Mouse (Mus musculus) kidney, postnatal 0 days (tissue): ENCODE measurements around the gene Dlg3. TPM values are rescaled to one million over a fixed set of nuclear protein-coding genes. Genes with fewer than 3 reads are reported as not detected.
A peak's percentile ranks its signal among the peaks of the same experiment; 100 is the strongest.

ENCODE experiments used
- ATAC-seq: fragments of 200-750 bp; cut with Nextera tagmentation; replicated peaks from 2 replicates; pipeline ENCODE4 v1.8.0; 2017; ENCODE audit warnings: low read depth, moderate number of reproducible peaks, moderate TSS enrichment, moderate library complexity; ENCODE audit not compliant: low FRiP score
- DNase-seq: peaks from one replicate; pipeline ENCODE4 v3.0.0-alpha.2; 2016; ENCODE audit warnings: low spot score
- H3K27ac ChIP-seq: fragments of 300-500 bp; sonication (generic); 2 replicates; pipeline ENCODE4 v1.5.1; 2014; ENCODE audit warnings: mild to moderate bottlenecking
- H3K27me3 ChIP-seq: fragments of 300-500 bp; sonication (generic); 2 replicates; pipeline ENCODE4 v1.6.1; 2014; ENCODE audit warnings: low read length, mixed read lengths; ENCODE audit not compliant: insufficient read depth
- H3K36me3 ChIP-seq: fragments of 300-500 bp; sonication (generic); 2 replicates; pipeline ENCODE4 v1.6.1; 2014; ENCODE audit warnings: low read length, mixed read lengths; ENCODE audit not compliant: insufficient read depth
- H3K4me1 ChIP-seq: fragments of 300-500 bp; sonication (generic); replicated peaks from 2 replicates; pipeline ENCODE4 v1.6.1; 2014; ENCODE audit warnings: antibody characterized with exemption, low read length, mixed read lengths; ENCODE audit not compliant: insufficient read depth
- H3K4me2 ChIP-seq: fragments of 300-500 bp; sonication (generic); 2 replicates; pipeline ENCODE4 v1.6.1; 2014; ENCODE audit warnings: mild to moderate bottlenecking, low read length, moderate library complexity, mixed read lengths
- H3K4me3 ChIP-seq: fragments of 300-500 bp; sonication (generic); replicated peaks from 2 replicates; pipeline ENCODE4 v1.5.1; 2014; ENCODE audit warnings: low read depth, low read length
- H3K9ac ChIP-seq: fragments of 300-500 bp; sonication (generic); 2 replicates; pipeline ENCODE4 v1.6.1; 2014; ENCODE audit warnings: low read depth, low read length
- H3K9me3 ChIP-seq: fragments of 300-500 bp; sonication (generic); replicated peaks from 2 replicates; pipeline ENCODE4 v1.6.1; 2016; ENCODE audit warnings: low read length, inconsistent platforms, mixed read lengths
- CTCF ChIP-seq: IDR thresholded peaks from 2 replicates; pipeline ENCODE4 v1.5.1; 2016; ENCODE audit warnings: antibody characterized with exemption, low read depth, mild to moderate bottlenecking, moderate library complexity
- WGBS: fragments of 180-500 bp; shearing (Covaris S2); extraction: QIAGEN DNeasy Blood & Tissue Kit; methylation state at CpG from one replicate; pipeline ENCODE4 v1.1.7; 2014; 5-methylcytosine and 5-hydroxymethylcytosine counted together
- polyA plus RNA-seq: library from polyadenylated mRNA; unstranded; fragments of >200 nt; fragmentation: Nextera tagmentation; extraction: Ambion mirVana; gene quantifications from 2 replicates; pipeline ENCODE4 v1.2.1, GENCODE M21; 2015

Dlg3 gene
- polyA plus RNA-seq, 1 experiment from 2014 or later: 1.8 TPM

- Histone ChIP-seq H3K36me3 (no peaks in the 10 kb centered on the region), H3K27me3 (no peaks in the 10 kb centered on the region), H3K9me3 (no peaks in the 10 kb centered on the region), H3K4me1 (no peaks in the 10 kb centered on the region), H3K27ac (no peak overlapping the region), H3K4me2 (no peak overlapping the region), H3K9ac (no peak overlapping the region), H3K4me3 (no peak overlapping the region)
- ATAC-seq: no peak
- 73% methylated on average over 4 of the region's 4 CpGs for WGBS
- no peak for TF ChIP-seq CTCF
- no peak for DNase-seq
Measured at GRCm38 (mm10) chrX:100789322-100789721, 21.8 kb downstream of the Dlg3 start.

DNA sequence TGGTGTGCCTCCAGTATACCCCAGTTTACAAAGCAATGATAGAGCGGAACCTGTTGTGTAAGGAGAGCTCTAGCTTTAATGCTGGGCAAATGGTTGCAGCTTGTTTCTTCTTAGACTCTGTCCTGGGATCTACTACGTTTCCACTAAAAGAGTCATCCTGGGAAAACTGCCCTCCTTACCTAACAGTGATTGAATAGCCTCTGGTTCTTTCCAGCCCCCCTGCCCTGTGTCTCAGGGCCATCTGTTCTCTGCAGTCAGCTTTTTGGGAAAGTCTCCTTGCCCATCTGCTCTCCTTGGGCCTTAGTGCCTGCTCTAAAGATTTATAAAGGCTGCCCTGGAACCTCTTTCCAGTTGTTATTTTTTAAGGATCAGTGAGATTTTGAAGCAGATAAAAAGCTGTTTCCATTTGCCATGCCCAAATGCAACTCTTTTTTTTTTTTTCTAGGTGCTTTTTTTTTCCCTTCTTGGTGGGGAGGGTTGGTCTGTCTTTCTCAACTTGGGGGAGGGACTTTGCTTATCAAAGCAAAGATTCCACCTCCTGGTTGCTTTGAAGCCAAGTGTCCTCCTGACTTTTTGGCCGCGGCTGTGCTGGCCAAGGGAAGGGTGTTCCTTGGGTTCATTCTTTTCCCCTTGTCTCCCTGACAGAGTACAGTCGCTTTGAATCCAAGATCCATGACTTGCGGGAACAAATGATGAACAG is 28.7 kb downstream of the Dlg3 start:
- no peak for TF ChIP-seq CTCF
- no peak overlapping the region for H3K4me3 ChIP-seq
- no peaks in the 10 kb centered on the region for H3K4me1 ChIP-seq
- H3K4me2 ChIP-seq: no peak overlapping the region
- H3K9ac ChIP-seq: no peak overlapping the region
- H3K27me3 ChIP-seq: no peaks in the 10 kb centered on the region
- H3K36me3 ChIP-seq: no peaks in the 10 kb centered on the region
- no peak for ATAC-seq
- no peaks in the 10 kb centered on the region for H3K9me3 ChIP-seq
- no peak overlapping the region for H3K27ac ChIP-seq
- no peak for DNase-seq
- WGBS: 70% methylated on average over 6 of the region's 6 CpGs

DNA sequence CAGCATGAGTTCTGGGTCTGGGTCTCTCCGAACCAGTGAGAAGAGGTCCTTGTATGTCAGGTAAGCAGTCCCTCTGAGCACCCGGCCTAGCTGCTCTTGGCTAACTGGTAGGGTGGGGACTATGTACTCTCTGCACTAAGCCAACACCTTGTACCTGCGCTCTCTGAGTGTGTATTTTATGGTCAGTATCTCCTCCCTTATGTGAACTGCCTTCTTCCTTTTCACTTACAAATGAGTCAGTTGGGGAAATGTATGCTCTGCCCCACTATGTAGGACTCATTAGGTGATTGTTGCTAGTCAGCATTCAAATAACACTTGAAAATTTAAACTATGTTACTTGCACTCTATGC is 29.2 kb downstream of the Dlg3 start:
- Histone ChIP-seq H3K27ac (no peak overlapping the region), H3K4me1 (no peaks in the 10 kb centered on the region), H3K4me3 (no peak overlapping the region), H3K36me3 (no peaks in the 10 kb centered on the region), H3K4me2 (no peak overlapping the region), H3K9ac (no peak overlapping the region), H3K9me3 (no peaks in the 10 kb centered on the region), H3K27me3 (no peaks in the 10 kb centered on the region)
- 87% methylated on average over 3 of the region's 3 CpGs for WGBS
- no peak for TF ChIP-seq CTCF
- DNase-seq (no peak), ATAC-seq (no peak)

DNA sequence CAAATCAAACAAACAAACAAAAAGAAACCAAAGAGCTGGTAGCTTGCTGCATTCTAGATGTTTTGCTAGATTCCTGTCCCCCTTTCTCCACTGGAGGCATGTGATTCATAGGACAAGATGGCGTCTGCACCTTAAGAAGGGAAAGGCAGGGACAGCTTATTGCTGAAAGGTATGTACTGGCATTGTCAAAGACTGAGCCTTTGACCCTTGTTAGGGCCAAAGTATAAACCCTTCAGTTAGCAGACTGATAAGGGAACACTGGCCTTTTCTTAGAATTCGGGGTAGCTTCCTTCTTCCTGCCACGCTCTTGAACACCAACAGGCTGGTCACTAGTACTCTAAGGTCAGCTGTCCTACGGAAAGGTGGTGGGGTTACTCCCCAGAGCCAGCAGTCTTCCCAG is 29.8 kb downstream of the Dlg3 start:
- ATAC-seq (no peak), DNase-seq (no peak)
- Histone ChIP-seq H3K27me3 (no peaks in the 10 kb centered on the region), H3K27ac (no peak overlapping the region), H3K4me3 (no peak overlapping the region), H3K4me1 (no peaks in the 10 kb centered on the region), H3K4me2 (no peak overlapping the region), H3K9ac (no peak overlapping the region), H3K36me3 (no peaks in the 10 kb centered on the region), H3K9me3 (no peaks in the 10 kb centered on the region)
- no peak for TF ChIP-seq CTCF
- 61% methylated on average over 4 of the region's 4 CpGs for WGBS

DNA sequence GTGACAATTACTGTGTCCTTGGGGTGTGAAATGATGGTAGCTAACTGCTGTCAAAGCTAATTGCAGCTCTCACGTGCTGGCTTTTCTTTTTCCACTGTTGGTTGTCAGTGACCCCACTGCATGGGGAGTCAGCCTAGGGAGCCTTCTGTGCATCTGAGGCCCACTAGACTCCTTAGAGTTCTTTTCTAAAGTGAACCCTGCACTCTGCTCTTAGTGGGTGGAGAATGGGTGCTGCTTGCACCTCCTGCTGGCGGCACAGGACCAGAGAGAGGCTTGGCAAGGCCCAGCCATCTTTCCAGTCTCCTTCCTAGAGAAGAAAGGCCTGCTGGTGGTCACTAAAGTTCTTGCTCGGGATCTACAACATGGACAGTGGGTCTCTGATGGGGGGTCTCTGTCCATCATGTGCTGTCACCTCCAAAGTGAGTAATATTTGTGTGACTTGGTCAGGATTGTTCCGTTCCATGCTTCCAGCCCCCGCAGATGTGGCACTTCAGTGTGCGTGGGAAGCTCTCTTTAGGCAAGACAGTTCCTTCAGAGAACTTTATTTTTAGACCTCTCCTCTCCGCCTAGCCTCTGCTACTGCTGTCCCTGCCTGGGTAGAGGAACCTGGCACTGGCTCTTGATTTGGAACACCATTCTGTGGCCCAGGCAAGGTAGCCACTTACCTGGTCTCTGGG is 30.5 kb downstream of the Dlg3 start:
- Histone ChIP-seq H3K27me3 (no peaks in the 10 kb centered on the region), H3K9ac (no peak overlapping the region), H3K27ac (no peak overlapping the region), H3K4me2 (no peak overlapping the region), H3K36me3 (no peaks in the 10 kb centered on the region), H3K4me3 (no peak overlapping the region), H3K9me3 (no peaks in the 10 kb centered on the region), H3K4me1 (no peaks in the 10 kb centered on the region)
- TF ChIP-seq CTCF: no peak
- 70% methylated on average over 7 of the region's 7 CpGs for WGBS
- no peak for ATAC-seq
- DNase-seq: no peak

- Histone ChIP-seq H3K27ac (peak overlapping the region; percentile 52; the same call in 1 of the 2 replicates), H3K4me3 (no peak overlapping the region), H3K36me3 (no peaks in the 10 kb centered on the region), H3K4me2 (no peak overlapping the region), H3K9me3 (no peaks in the 10 kb centered on the region), H3K9ac (no peak overlapping the region), H3K4me1 (no peaks in the 10 kb centered on the region), H3K27me3 (no peaks in the 10 kb centered on the region)
- ATAC-seq: peak; percentile 40; the same call in 1 of the 2 replicates
- WGBS: 42% methylated on average over 2 of the region's 2 CpGs
- TF ChIP-seq CTCF: no peak
- peak; percentile 28 for DNase-seq
Measured at GRCm38 (mm10) chrX:100800643-100801042, 33.1 kb downstream of the Dlg3 start.

DNA sequence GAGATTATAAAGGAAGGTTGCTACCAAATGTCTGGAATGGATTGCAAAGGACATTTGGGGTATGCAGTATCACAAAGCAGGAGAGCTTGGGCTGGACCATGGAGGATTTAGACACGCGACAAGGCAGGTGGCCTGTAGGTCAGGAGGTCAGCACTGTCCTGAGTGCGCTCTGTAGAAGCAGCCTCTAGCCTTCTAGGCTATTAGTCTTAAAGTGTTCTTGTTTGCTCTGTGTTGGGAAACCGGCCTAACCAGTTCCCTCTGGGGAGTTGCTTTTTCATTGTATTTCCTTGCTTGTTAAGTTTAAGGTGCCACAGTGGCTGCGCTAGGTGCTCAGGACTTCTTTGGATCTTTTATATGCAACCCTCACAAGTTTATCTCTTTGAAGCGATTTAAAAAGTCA is 34.5 kb downstream of the Dlg3 start:
- no peak overlapping the region for H3K27ac ChIP-seq
- ATAC-seq (no peak), DNase-seq (no peak)

More for the DNA sequence above, 34.5 kb downstream of the Dlg3 start:
- Histone ChIP-seq H3K36me3 (no peaks in the 10 kb centered on the region), H3K4me3 (no peak overlapping the region), H3K9ac (no peak overlapping the region), H3K27me3 (no peaks in the 10 kb centered on the region), H3K4me2 (no peak overlapping the region), H3K9me3 (no peaks in the 10 kb centered on the region), H3K4me1 (no peaks in the 10 kb centered on the region)
- 59% methylated on average over 6 of the region's 6 CpGs for WGBS
- no peak for TF ChIP-seq CTCF
